Mouse (Mus musculus) liver, adult 2 months (tissue): ENCODE results near the gene Fkbp8. TPM values are rescaled to one million over a fixed set of nuclear protein-coding genes. Genes with fewer than 3 reads are reported as not detected.
A peak's percentile ranks its signal among the peaks of the same experiment; 100 is the strongest.

Experiments
- DNase-seq: peaks from one replicate; pipeline ENCODE4 v3.0.0-alpha.2; 2011; ENCODE audit warnings: low read depth, low spot score; ENCODE audit errors: extremely low read depth
- H3K27ac ChIP-seq: fragments of 200-500 bp; replicated peaks from 2 replicates; pipeline ENCODE4 v1.5.1; 2012; ENCODE audit warnings: low read depth, mild to moderate bottlenecking, control low read depth, inconsistent platforms, low read length; ENCODE audit not compliant: insufficient read depth
- H3K27me3 ChIP-seq: fragments of 200-500 bp; 2 replicates; pipeline ENCODE4 v1.6.1; 2012; ENCODE audit warnings: mild to moderate bottlenecking, moderate library complexity, low read length, inconsistent platforms; ENCODE audit not compliant: control insufficient read depth, insufficient read depth
- H3K36me3 ChIP-seq: fragments of 200-500 bp; 2 replicates; pipeline ENCODE4 v1.6.1; 2012; ENCODE audit warnings: low read length, inconsistent platforms; ENCODE audit not compliant: control insufficient read depth, insufficient read depth
- H3K4me1 ChIP-seq: fragments of 200-500 bp; 2 replicates; pipeline ENCODE4 v1.6.1; 2011; ENCODE audit warnings: low read length; ENCODE audit not compliant: control insufficient read depth, insufficient read depth
- H3K4me3 ChIP-seq: fragments of 200-500 bp; 2 replicates; pipeline ENCODE4 v1.5.1; 2011; ENCODE audit warnings: low read depth, mild to moderate bottlenecking, control low read depth, low read length, moderate library complexity; ENCODE audit not compliant: insufficient read depth
- H3K79me2 ChIP-seq: fragments of 200-500 bp; 2 replicates; pipeline ENCODE4 v1.6.1; 2012; ENCODE audit warnings: inconsistent platforms, mild to moderate bottlenecking, low read length, moderate library complexity; ENCODE audit not compliant: control insufficient read depth, insufficient read depth
- H3K9ac ChIP-seq: fragments of 200-500 bp; 2 replicates; pipeline ENCODE4 v1.6.1; 2012; ENCODE audit warnings: low read depth, mild to moderate bottlenecking, control low read depth, inconsistent platforms, low read length
- CTCF ChIP-seq: fragments of 200-500 bp; IDR thresholded peaks from 2 replicates; pipeline ENCODE4 v1.5.1; 2011; ENCODE audit warnings: low read depth, low read length, control low read depth
- POLR2A ChIP-seq: fragments of 200-500 bp; IDR thresholded peaks from 2 replicates; pipeline ENCODE4 v1.6.1; 2011; ENCODE audit warnings: low read length, control low read depth; ENCODE audit not compliant: insufficient read depth; ENCODE audit errors: extremely low read depth
- WGBS: fragments of 180-500 bp; shearing (Covaris S2); methylation state at CpG from one replicate; pipeline ENCODE4 v1.1.7; 2018; 5-methylcytosine and 5-hydroxymethylcytosine counted together
- polyA plus RNA-seq: library from polyadenylated mRNA; depleted of rRNA; stranded (reverse); fragments of >200 nt; gene quantifications from 2 replicates; pipeline ENCODE4 v1.2.3, GENCODE M21; 2012
- total RNA-seq: library from RNA; depleted of rRNA; stranded (reverse); fragments of >200 nt; gene quantifications from 2 replicates; pipeline ENCODE4 v1.2.3, GENCODE M21; 2014

Fkbp8 gene
- total and polyA plus RNA-seq, 2 experiments = 271 to 455 TPM

GRCm38 (mm10) chr8:70528182-70528797 is 766 bp downstream of the Fkbp8 start:
- peaks cover 15% of the 10 kb centered on the region; the same call in 1 of the 2 replicates for H3K36me3 ChIP-seq
- TF ChIP-seq POLR2A (no peak), CTCF (no peak)
- WGBS = 2% methylated on average over 13 of the region's 13 CpGs
- H3K27me3 ChIP-seq = no peaks in the 10 kb centered on the region
- H3K4me1 ChIP-seq = peaks cover 29% of the 10 kb centered on the region
- peaks cover 9% of the 10 kb centered on the region; the same call in 1 of the 2 replicates for H3K79me2 ChIP-seq
- peak; percentile 66 for DNase-seq
- peak overlapping the region; percentile 85 for H3K4me3 ChIP-seq
- peak overlapping the region; percentile 88 for H3K9ac ChIP-seq
- peak overlapping the region; percentile 96 for H3K27ac ChIP-seq

- peaks cover 27% of the 10 kb centered on the region for H3K4me1 ChIP-seq
- TF ChIP-seq CTCF (no peak), POLR2A (peak; percentile 73; the same call in 1 of the 2 replicates)
- no peaks in the 10 kb centered on the region for H3K27me3 ChIP-seq
- H3K27ac ChIP-seq = peak overlapping the region; percentile 87
- peak overlapping the region; percentile 64 for H3K9ac ChIP-seq
- DNase-seq = no peak
- peaks cover 9% of the 10 kb centered on the region; the same call in 1 of the 2 replicates for H3K79me2 ChIP-seq
- H3K36me3 ChIP-seq = peaks cover 20% of the 10 kb centered on the region; the same call in 1 of the 2 replicates
- WGBS = 12% methylated on average over 5 of the region's 5 CpGs
- peak overlapping the region; percentile 19; the same call in 1 of the 2 replicates for H3K4me3 ChIP-seq
Measured at GRCm38 (mm10) chr8:70529299-70529698, 1.8 kb downstream of the Fkbp8 start.

GRCm38 (mm10) chr8:70529741-70530161 is 2.2 kb downstream of the Fkbp8 start:
- 22% methylated on average over 3 of the region's 3 CpGs for WGBS
- Histone ChIP-seq H3K36me3 (peaks cover 22% of the 10 kb centered on the region; the same call in 1 of the 2 replicates), H3K27me3 (no peaks in the 10 kb centered on the region), H3K79me2 (peaks cover 9% of the 10 kb centered on the region; the same call in 1 of the 2 replicates), H3K4me1 (peaks cover 27% of the 10 kb centered on the region), H3K4me3 (no peak overlapping the region), H3K9ac (peak overlapping the region; percentile 11; the same call in 1 of the 2 replicates), H3K27ac (peak overlapping the region; percentile 87)
- no peak for TF ChIP-seq CTCF
- no peak for TF ChIP-seq POLR2A
- peak; percentile 100 for DNase-seq

GRCm38 (mm10) chr8:70530314-70530713 is 2.8 kb downstream of the Fkbp8 start:
- Histone ChIP-seq H3K27me3 (no peaks in the 10 kb centered on the region), H3K4me3 (no peak overlapping the region), H3K79me2 (peaks cover 9% of the 10 kb centered on the region; the same call in 1 of the 2 replicates), H3K36me3 (peaks cover 25% of the 10 kb centered on the region; the same call in 1 of the 2 replicates), H3K9ac (peak overlapping the region; percentile 11), H3K27ac (peak overlapping the region; percentile 86), H3K4me1 (peaks cover 27% of the 10 kb centered on the region)
- no peak for DNase-seq
- TF ChIP-seq CTCF (peak; percentile 14; the same call in 1 of the 2 replicates), POLR2A (no peak)
- WGBS = 89% methylated on average over 2 of the region's 2 CpGs

- no peaks in the 10 kb centered on the region for H3K27me3 ChIP-seq
- H3K27ac ChIP-seq = no peak overlapping the region
- no peak for DNase-seq
- peaks cover 6% of the 10 kb centered on the region; the same call in 1 of the 2 replicates for H3K79me2 ChIP-seq
- peaks cover 20% of the 10 kb centered on the region for H3K4me1 ChIP-seq
- H3K36me3 ChIP-seq = peaks cover 36% of the 10 kb centered on the region
- no peak overlapping the region for H3K4me3 ChIP-seq
- H3K9ac ChIP-seq = no peak overlapping the region
- 95% methylated on average over 12 of the region's 12 CpGs for WGBS
- no peak for TF ChIP-seq POLR2A
- TF ChIP-seq CTCF = no peak
Measured at GRCm38 (mm10) chr8:70534281-70534680, 6.8 kb downstream of the Fkbp8 start.

- Histone ChIP-seq H3K4me3 (no peak overlapping the region), H3K36me3 (peaks cover 36% of the 10 kb centered on the region), H3K27me3 (no peaks in the 10 kb centered on the region), H3K79me2 (peaks cover 13% of the 10 kb centered on the region; the same call in 1 of the 2 replicates), H3K9ac (no peak overlapping the region), H3K4me1 (peaks cover 16% of the 10 kb centered on the region), H3K27ac (no peak overlapping the region)
- no peak for DNase-seq
- TF ChIP-seq CTCF (no peak), POLR2A (no peak)
- 88% methylated on average over 3 of the region's 3 CpGs for WGBS
Measured at GRCm38 (mm10) chr8:70535221-70535620, 7.7 kb downstream of the Fkbp8 start.
